Mouse (Mus musculus): Measurements from ENCODE around the gene Hoxc9. TPM values are rescaled to one million over a fixed set of nuclear protein-coding genes. Genes with fewer than 3 reads are reported as not detected.

The Hoxc9 gene
- total and polyA plus RNA-seq, 3 experiments: 0.12 to 0.26 TPM; not detected in 1

DNA sequence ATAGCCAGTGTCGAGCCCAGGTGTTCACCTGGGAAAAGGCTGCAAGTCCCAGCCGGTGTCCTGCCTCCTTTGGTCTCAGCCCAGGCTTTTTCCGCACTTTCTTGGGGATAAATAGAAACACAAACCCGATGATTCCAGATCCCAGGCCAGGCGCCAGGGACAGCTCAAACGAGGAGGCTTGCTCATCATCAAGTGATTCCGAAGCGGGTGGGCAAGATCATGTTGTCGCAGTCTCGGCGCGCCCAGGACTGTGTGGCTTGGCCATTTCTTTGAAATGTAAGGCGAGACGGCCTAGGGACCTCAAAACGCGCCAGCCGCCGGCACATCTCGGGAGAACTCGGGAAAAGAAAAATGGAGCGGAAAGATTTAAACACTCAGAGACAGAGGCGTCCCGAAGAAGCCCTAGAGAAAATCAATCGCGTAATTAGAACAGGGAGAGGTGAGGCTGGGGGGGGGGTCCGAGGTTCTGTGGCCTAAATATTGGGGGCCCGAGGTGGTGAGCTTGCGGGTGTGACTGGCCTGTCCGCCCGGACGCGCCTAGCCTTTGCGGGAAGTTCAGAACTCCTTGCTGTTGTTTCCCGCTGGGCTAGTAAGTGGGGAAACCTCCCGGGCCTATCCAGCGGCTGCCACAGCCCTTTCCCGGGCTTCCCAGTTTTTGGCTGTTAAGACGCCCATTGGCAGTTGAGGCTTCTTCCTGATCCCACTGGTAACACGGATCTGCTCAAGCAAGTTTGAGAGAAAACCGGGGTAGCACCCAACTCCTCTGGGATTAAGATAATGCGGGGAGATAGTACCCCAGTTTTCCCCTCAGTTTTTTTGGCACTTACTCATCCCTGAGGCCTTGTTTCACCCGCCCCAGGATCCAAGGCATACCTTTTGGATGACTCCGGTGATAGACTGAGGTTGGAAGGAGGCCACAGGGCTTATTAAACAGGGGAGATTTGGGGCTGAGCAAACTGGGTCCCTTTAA is 51.3 kb downstream of the Hoxc9 start:
- in situ Hi-C loops (cut with MboI; ENCODE audit: low pct_ligation_motif_present, low pct_unique_long_range_greater_than_20kb, low sequenced_read_pairs): no loop called here
- Histone ChIP-seq H3K79me2 (replicated peaks; ENCODE audit: control insufficient read depth, extremely low read depth, insufficient read depth, poor library complexity, severe bottlenecking) (no peaks in the 10 kb centered on the region), H3K27ac (ENCODE audit: insufficient read depth, low read depth) (no peak overlapping the region), H3K36me3 (replicated peaks in 1 of 2; ENCODE audit: control insufficient read depth in 1 of 2, insufficient read depth in 1 of 2, low read length in 1 of 2) (peaks cover 0 to 11% of the 10 kb centered on the region in 2 experiments), H3K4me2 (ENCODE audit: insufficient read depth, low read depth, poor library complexity, severe bottlenecking) (no peak overlapping the region; the same call in 1 of the 2 replicates), H3K9ac (ENCODE audit: insufficient read depth, low read depth) (no peak overlapping the region), H3K4me3 (replicated peaks in 1 of 3; ENCODE audit: low read depth in 2 of 3, low read length in 2 of 3, poor library complexity in 1 of 3) (no peak overlapping the region), H3K9me3 (replicated peaks; ENCODE audit: low read length) (no peaks in the 10 kb centered on the region), H3K27me3 (replicated peaks) (no peaks in the 10 kb centered on the region), H3K4me1 (ENCODE audit: control insufficient read depth in 1 of 2, insufficient read depth in 2 of 2) (peaks cover 8 to 49% of the 10 kb centered on the region in 2 experiments; a peak in 3 of 4 replicates)
- TF ChIP-seq JUND (conservative IDR thresholded peaks at IDR 0.05; ENCODE audit: low read depth, low read length) (no peak), POLR2A (IDR thresholded peaks at IDR 0.05; ENCODE audit: low read depth, low read length) (no peak), TCF12 (IDR thresholded peaks at IDR 0.05; ENCODE audit: low read depth, low read length) (no peak), IRF4 (IDR thresholded peaks at IDR 0.05; ENCODE audit: low read depth, low read length) (no peak), NRF1 (IDR thresholded peaks at IDR 0.05; ENCODE audit: low read depth, low read length) (no peak), NELFE (IDR thresholded peaks at IDR 0.05; ENCODE audit: low read depth, low read length) (no peak), MYC (IDR thresholded peaks at IDR 0.05; ENCODE audit: low read depth, low read length) (no peak), E2F4 (IDR thresholded peaks at IDR 0.05; ENCODE audit: insufficient replicate concordance, low read depth, low read length) (no peak), MAFK (IDR thresholded peaks at IDR 0.05; ENCODE audit: insufficient replicate concordance, low read length) (no peak), BHLHE40 (IDR thresholded peaks at IDR 0.05; ENCODE audit: low read depth, low read length) (no peak), JUN (IDR thresholded peaks at IDR 0.05; ENCODE audit: insufficient read depth, low read depth, low read length) (no peak), USF1 (IDR thresholded peaks at IDR 0.05; ENCODE audit: low read depth, low read length) (no peak), POLR2AphosphoS2 (IDR thresholded peaks at IDR 0.05; ENCODE audit: low read depth, low read length) (no peak), RAD21 (IDR thresholded peaks at IDR 0.05; ENCODE audit: low read depth, low read length) (no peak), ZMIZ1 (IDR thresholded peaks at IDR 0.05; ENCODE audit: low read depth, low read length) (no peak), USF2 (conservative IDR thresholded peaks at IDR 0.05; ENCODE audit: low read depth, low read length) (no peak)
- dilution Hi-C loops (cut with MboI; ENCODE audit: extremely low pct_ligation_motif_present, extremely low pct_unique_long_range_greater_than_20kb, low sequenced_read_pairs): no loop called here
- DNase-seq (ENCODE audit: extremely low read depth): no peak

DNA sequence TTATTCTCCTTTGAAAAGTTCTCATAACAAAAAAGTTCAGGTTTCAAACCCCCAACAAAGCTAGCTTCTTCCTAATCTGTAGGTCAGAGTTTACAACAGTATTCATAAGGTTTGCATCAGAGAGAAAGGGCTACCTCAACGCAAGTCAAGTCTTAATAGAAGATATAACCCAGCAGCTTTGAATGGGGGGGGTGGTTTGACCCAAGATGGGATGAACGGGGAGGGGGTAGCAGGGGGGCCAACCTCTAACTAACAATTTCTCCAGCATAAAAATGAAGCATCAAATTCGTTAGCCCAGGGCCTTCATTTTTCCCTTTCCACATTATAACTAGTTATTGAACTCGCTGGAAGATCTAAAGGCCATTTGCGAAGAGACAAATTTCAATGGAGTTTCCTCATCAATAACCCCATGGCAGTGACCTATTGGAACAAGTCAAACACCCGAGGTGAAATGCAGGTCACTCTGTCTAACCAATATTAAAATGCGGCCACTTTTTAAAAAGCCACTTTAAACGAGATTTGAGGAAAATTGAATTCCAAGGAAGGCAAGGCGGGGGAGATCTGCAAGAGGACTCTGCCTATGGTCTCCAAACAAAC is 52.8 kb downstream of the Hoxc9 start:
- H3K9me3 ChIP-seq (replicated peaks; ENCODE audit: low read length): no peaks in the 10 kb centered on the region
- no peaks in the 10 kb centered on the region for H3K27me3 ChIP-seq (replicated peaks)
- H3K79me2 ChIP-seq (replicated peaks; ENCODE audit: control insufficient read depth, extremely low read depth, insufficient read depth, poor library complexity, severe bottlenecking): no peaks in the 10 kb centered on the region
- H3K36me3 ChIP-seq (replicated peaks in 1 of 2; ENCODE audit: control insufficient read depth in 1 of 2, insufficient read depth in 1 of 2, low read length in 1 of 2): peaks cover 0 to 11% of the 10 kb centered on the region in 2 experiments
- H3K27ac ChIP-seq (ENCODE audit: insufficient read depth, low read depth): no peak overlapping the region
- no peak overlapping the region for H3K4me3 ChIP-seq (replicated peaks in 1 of 3; ENCODE audit: low read depth in 2 of 3, low read length in 2 of 3, poor library complexity in 1 of 3)
- no peak overlapping the region for H3K4me2 ChIP-seq (ENCODE audit: insufficient read depth, low read depth, poor library complexity, severe bottlenecking)
- dilution Hi-C loops (cut with MboI; ENCODE audit: extremely low pct_ligation_motif_present, extremely low pct_unique_long_range_greater_than_20kb, low sequenced_read_pairs) (no loop called here), in situ Hi-C loops (cut with MboI; ENCODE audit: low pct_ligation_motif_present, low pct_unique_long_range_greater_than_20kb, low sequenced_read_pairs) (no loop called here)
- DNase-seq (ENCODE audit: extremely low read depth): no peak
- H3K9ac ChIP-seq (ENCODE audit: insufficient read depth, low read depth): no peak overlapping the region
- H3K4me1 ChIP-seq (ENCODE audit: control insufficient read depth in 1 of 2, insufficient read depth in 2 of 2): peaks cover 8 to 61% of the 10 kb centered on the region in 2 experiments; a peak in 3 of 4 replicates
- no peak for TF ChIP-seq BHLHE40 (IDR thresholded peaks at IDR 0.05; ENCODE audit: low read depth, low read length)
- no peak for TF ChIP-seq HCFC1 (IDR thresholded peaks at IDR 0.05; ENCODE audit: low read depth, low read length)
- no peak for TF ChIP-seq CTCF (conservative IDR thresholded peaks at IDR 0.05 in 1 of 2, IDR thresholded peaks at IDR 0.05 in 1 of 2; ENCODE audit: low read depth in 2 of 2, low read length in 2 of 2)
- no peak for TF ChIP-seq ETS1 (conservative IDR thresholded peaks at IDR 0.05; ENCODE audit: low read depth, low read length)
- TF ChIP-seq SIN3A (IDR thresholded peaks at IDR 0.05; ENCODE audit: low read length): no peak
- TF ChIP-seq USF2 (conservative IDR thresholded peaks at IDR 0.05; ENCODE audit: low read depth, low read length): no peak
- no peak for TF ChIP-seq POLR2A (IDR thresholded peaks at IDR 0.05; ENCODE audit: low read depth, low read length)
- no peak for TF ChIP-seq NELFE (IDR thresholded peaks at IDR 0.05; ENCODE audit: low read depth, low read length)
- TF ChIP-seq ELF1 (IDR thresholded peaks at IDR 0.05; ENCODE audit: low read depth, low read length): no peak
- TF ChIP-seq MYC (IDR thresholded peaks at IDR 0.05; ENCODE audit: low read depth, low read length): no peak
- no peak for TF ChIP-seq ZNF384 (IDR thresholded peaks at IDR 0.05; ENCODE audit: low read depth, low read length)
- no peak for TF ChIP-seq GABPA (IDR thresholded peaks at IDR 0.05; ENCODE audit: insufficient replicate concordance, low read depth, low read length)
- no peak for TF ChIP-seq ZC3H11A (IDR thresholded peaks at IDR 0.05; ENCODE audit: low read depth, low read length)
- no peak for TF ChIP-seq CHD2 (IDR thresholded peaks at IDR 0.05; ENCODE audit: low read length)
- no peak for TF ChIP-seq MAZ (IDR thresholded peaks at IDR 0.05; ENCODE audit: low read depth, low read length)
- no peak for TF ChIP-seq MAFK (IDR thresholded peaks at IDR 0.05; ENCODE audit: insufficient replicate concordance, low read length)
- no peak for TF ChIP-seq CHD1 (IDR thresholded peaks at IDR 0.05; ENCODE audit: low read depth, low read length)
- no peak for TF ChIP-seq POLR2AphosphoS2 (IDR thresholded peaks at IDR 0.05; ENCODE audit: low read depth, low read length)
- no peak for TF ChIP-seq IRF4 (IDR thresholded peaks at IDR 0.05; ENCODE audit: low read depth, low read length)
- no peak for TF ChIP-seq SMC3 (IDR thresholded peaks at IDR 0.05; ENCODE audit: low read depth, low read length)

Data from CH12.LX (cell line).